Comparison of ENCODE assay signal across 7 mouse cellular contexts in the genomic region with DNA sequence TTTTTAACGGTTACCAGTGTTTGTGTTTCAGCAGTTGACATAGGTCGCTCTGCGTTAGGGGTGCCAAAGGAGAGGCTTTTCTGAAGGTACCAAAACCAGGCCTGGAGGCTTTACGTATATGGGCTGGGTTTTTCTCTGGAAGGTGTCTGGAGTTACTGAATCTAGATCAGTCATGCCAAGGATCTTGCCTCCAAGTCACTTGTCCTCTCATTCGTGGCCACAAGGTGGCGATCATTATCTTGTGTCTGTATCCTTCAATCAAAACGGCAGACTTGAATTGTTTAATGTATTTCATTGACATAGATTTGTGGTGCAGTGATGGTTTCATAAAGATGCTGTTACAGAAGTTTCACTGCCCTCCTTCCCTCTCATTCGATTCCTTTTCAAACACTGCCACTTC. TPM values are rescaled to one million over a fixed set of nuclear protein-coding genes. Genes with fewer than 3 reads are reported as not detected.
DNase-seq lines count a peak whose midpoint lies in the region; ATAC-seq lines count a peak whose summit lies in the region.

No protein-coding gene starts in this region.

- H3K27ac ChIP-seq in midbrain, embryonic 14.5 days (replicated peaks; ENCODE audit: low read depth, low read length): no peak overlapping the region
- no peak overlapping the region for H3K27ac ChIP-seq in midbrain, embryonic 13.5 days

- no peaks in the 10 kb centered on the region for H3K4me1 ChIP-seq in midbrain, embryonic 14.5 days (ENCODE audit: control insufficient read depth, insufficient read depth, low read length)
- no peaks in the 10 kb centered on the region for H3K4me1 ChIP-seq in midbrain, embryonic 13.5 days (replicated peaks)

- H3K4me2 ChIP-seq in midbrain, embryonic 14.5 days (ENCODE audit: low read length): no peak overlapping the region
- no peak overlapping the region for H3K4me2 ChIP-seq in midbrain, embryonic 13.5 days (replicated peaks)

- H3K36me3 ChIP-seq in midbrain, embryonic 14.5 days (ENCODE audit: control insufficient read depth, insufficient read depth, low read length): peaks cover 7% of the 10 kb centered on the region
- peaks cover 14% of the 10 kb centered on the region for H3K36me3 ChIP-seq in midbrain, embryonic 13.5 days

- H3K9ac ChIP-seq in midbrain, embryonic 14.5 days (replicated peaks; ENCODE audit: low read length): no peak overlapping the region
- H3K9ac ChIP-seq in midbrain, embryonic 13.5 days (replicated peaks): no peak overlapping the region

- no peaks in the 10 kb centered on the region for H3K9me3 ChIP-seq in midbrain, embryonic 14.5 days (ENCODE audit: control insufficient read depth, low read length)
- H3K9me3 ChIP-seq in midbrain, embryonic 13.5 days: no peaks in the 10 kb centered on the region

- DNase-seq in midbrain, embryonic 14.5 days: peak; percentile 90
- DNase-seq in T-cell, adult 2 months (ENCODE audit: low spot score): peak; percentile 50
- DNase-seq in cerebellum, postnatal 14 days: peak; percentile 90 to 91
- DNase-seq in heart, postnatal 14 days: peak; percentile 61 to 75
- peak; percentile 76 for DNase-seq in left cerebral cortex, postnatal 4 days
- peak; percentile 75 for DNase-seq in right cerebral cortex, adult 18-20 months

- H3K4me3 ChIP-seq in midbrain, embryonic 14.5 days (replicated peaks; ENCODE audit: low read depth, low read length): no peak overlapping the region
- no peak overlapping the region for H3K4me3 ChIP-seq in midbrain, embryonic 13.5 days (replicated peaks)

- ATAC-seq in midbrain, embryonic 14.5 days (ENCODE audit: low FRiP score, low TSS enrichment): no peak
- no peak for ATAC-seq in midbrain, embryonic 13.5 days

- intact Hi-C loops in heart, postnatal 14 days (cut with DNase I): loop anchor here (2.0 to 10.0 kb wide), 3 partner anchors 161 to 2001 kb away; no protein-coding TSS in a partner anchor
- intact Hi-C loops in left cerebral cortex, postnatal 4 days (cut with DNase I): loop anchor here (10.0 kb wide), 1 partner anchor 1301 kb away; a partner anchor contains a TSS

- no peaks in the 10 kb centered on the region for H3K27me3 ChIP-seq in midbrain, embryonic 14.5 days (ENCODE audit: control insufficient read depth, insufficient read depth, low read length)
- H3K27me3 ChIP-seq in midbrain, embryonic 13.5 days: no peaks in the 10 kb centered on the region

- WGBS in midbrain, embryonic 14.5 days: 41% methylated on average over 8 of the region's 8 CpGs
- WGBS in midbrain, embryonic 13.5 days: 40% methylated on average over 8 of the region's 8 CpGs

RNA-seq across cellular contexts. Expression of a gene that starts 29.4 kb away (rescaled TPM):
- 9.3 and 11.9 TPM in 2 replicates for polyA plus RNA-seq in midbrain, embryonic 14.5 days (2014; fragmentation: Nextera tagmentation; extraction: Ambion mirVana)
- polyA plus RNA-seq in midbrain, embryonic 13.5 days (2015; fragmentation: Nextera tagmentation; extraction: Ambion mirVana): 13.4 and 13.6 TPM in 2 replicates
- 10 to 100 TPM; 18.6 to 21.1 TPM for total RNA-seq in heart, postnatal 14 days (2021)
- total RNA-seq in left cerebral cortex, postnatal 4 days (2021): 10 to 100 TPM; 17.9 to 19.3 TPM

RNA-seq across cellular contexts. Expression of a gene that starts 57.8 kb away (rescaled TPM):
- polyA plus RNA-seq in midbrain, embryonic 14.5 days (2014; fragmentation: Nextera tagmentation; extraction: Ambion mirVana): 20.3 and 23.5 TPM in 2 replicates
- 20.6 and 22.3 TPM in 2 replicates for polyA plus RNA-seq in midbrain, embryonic 13.5 days (2015; fragmentation: Nextera tagmentation; extraction: Ambion mirVana)
- total RNA-seq in heart, postnatal 14 days (2021): 10 to 100 TPM; 32.8 to 39.2 TPM
- total RNA-seq in left cerebral cortex, postnatal 4 days (2021): 10 to 100 TPM; 29.0 to 31.4 TPM
